In the genomic region with DNA sequence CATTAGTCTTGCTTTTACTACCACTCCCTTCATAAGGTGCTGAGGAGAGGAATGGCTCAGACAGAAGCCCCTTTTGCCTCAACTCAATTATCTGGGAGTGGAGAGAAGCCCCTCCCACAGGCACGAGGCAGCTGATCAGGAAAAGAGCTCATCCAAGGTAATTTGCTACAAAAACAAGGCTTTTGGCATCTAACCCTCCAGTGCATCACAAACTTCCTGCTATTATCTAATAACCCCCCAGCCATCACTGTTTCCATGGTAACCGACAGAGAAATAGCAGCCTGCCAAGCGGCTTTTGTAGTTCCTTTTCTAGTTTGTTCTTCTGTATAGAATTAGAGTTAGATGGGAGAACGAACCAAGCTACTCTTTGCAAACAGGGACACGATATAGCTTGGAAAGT, we compare ENCODE assay signal across 10 mouse cellular contexts. TPM values are rescaled to one million over a fixed set of nuclear protein-coding genes. Genes with fewer than 3 reads are reported as not detected.
DNase-seq lines count a peak whose midpoint lies in the region; ATAC-seq lines count a peak whose summit lies in the region.
"Had no signal": no experiment of that assay in that cellular context is flagged by ENCODE, and none has a peak within 500 bp of the region (broad histone marks: within the 10 kb centered on the region; RNA-seq: fewer than 3 reads in every experiment).

No protein-coding gene starts in this region.

- intact Hi-C loops in left cerebral cortex, postnatal 4 days (cut with DNase I) = no loop called here

- no peaks in the 10 kb centered on the region for H3K9me3 ChIP-seq in forebrain, embryonic 11.5 days (ENCODE audit: control insufficient read depth, low read length)
- H3K9me3 ChIP-seq in forebrain, embryonic 10.5 days = no peaks in the 10 kb centered on the region
- H3K9me3 ChIP-seq in midbrain, embryonic 12.5 days = no peaks in the 10 kb centered on the region
- no peaks in the 10 kb centered on the region for H3K9me3 ChIP-seq in midbrain, embryonic 11.5 days (ENCODE audit: control insufficient read depth, low read length)
- H3K9me3 ChIP-seq in heart, embryonic 16.5 days (replicated peaks; ENCODE audit: control insufficient read depth, low read length) = no peaks in the 10 kb centered on the region
- no peaks in the 10 kb centered on the region for H3K9me3 ChIP-seq in neural tube, embryonic 14.5 days (ENCODE audit: control insufficient read depth, low read length)
- H3K9me3 ChIP-seq: limb, embryonic 13.5 days had no signal

- DNase-seq in forebrain, embryonic 11.5 days (ENCODE audit: low spot score) = no peak
- DNase-seq in forebrain, embryonic 10.5 days (ENCODE audit: extremely low spot score, low spot score) = no peak
- DNase-seq in midbrain, embryonic 11.5 days (ENCODE audit: low spot score, missing footprints) = no peak
- DNase-seq in ovary, adult 18-20 months (ENCODE audit: low spot score) = no peak
- no peak for DNase-seq in left cerebral cortex, postnatal 4 days
- DNase-seq: gastrocnemius, postnatal 10 days had no signal

- H3K4me2 ChIP-seq in forebrain, embryonic 11.5 days (ENCODE audit: low read depth, low read length, severe bottlenecking) = no peak overlapping the region
- no peak overlapping the region for H3K4me2 ChIP-seq in midbrain, embryonic 12.5 days (replicated peaks)
- no peak overlapping the region for H3K4me2 ChIP-seq in midbrain, embryonic 11.5 days
- no peak overlapping the region for H3K4me2 ChIP-seq in heart, embryonic 16.5 days (ENCODE audit: low read depth, low read length)
- 0 out of 2 replicates have a peak overlapping the region, but pooled peaks have one; percentile 8 for H3K4me2 ChIP-seq in neural tube, embryonic 14.5 days (ENCODE audit: low read depth, low read length)
- H3K4me2 ChIP-seq: limb, embryonic 13.5 days had no signal

- no peak overlapping the region for H3K4me3 ChIP-seq in forebrain, embryonic 11.5 days (ENCODE audit: low read depth, low read length)
- H3K4me3 ChIP-seq in forebrain, embryonic 10.5 days = no peak overlapping the region
- H3K4me3 ChIP-seq in midbrain, embryonic 12.5 days = no peak overlapping the region
- no peak overlapping the region for H3K4me3 ChIP-seq in midbrain, embryonic 11.5 days (ENCODE audit: low read depth, low read length)
- no peak overlapping the region for H3K4me3 ChIP-seq in heart, embryonic 16.5 days (ENCODE audit: low read length)
- H3K4me3 ChIP-seq in neural tube, embryonic 14.5 days (ENCODE audit: low read depth, low read length) = no peak overlapping the region
- H3K4me3 ChIP-seq: limb, embryonic 13.5 days had no signal

- H3K4me1 ChIP-seq in forebrain, embryonic 11.5 days (replicated peaks; ENCODE audit: control insufficient read depth, insufficient read depth, low read length) = peaks cover 6% of the 10 kb centered on the region; the same call in 1 of the 2 replicates
- H3K4me1 ChIP-seq in forebrain, embryonic 10.5 days = peaks cover 17% of the 10 kb centered on the region
- peaks cover 12% of the 10 kb centered on the region for H3K4me1 ChIP-seq in midbrain, embryonic 12.5 days
- H3K4me1 ChIP-seq in midbrain, embryonic 11.5 days (ENCODE audit: control insufficient read depth, insufficient read depth, low read length) = no peaks in the 10 kb centered on the region
- H3K4me1 ChIP-seq in heart, embryonic 16.5 days (ENCODE audit: control insufficient read depth, insufficient read depth, low read length) = peaks cover 17% of the 10 kb centered on the region
- H3K4me1 ChIP-seq in neural tube, embryonic 14.5 days (ENCODE audit: control insufficient read depth, insufficient read depth, low read length) = peaks cover 9% of the 10 kb centered on the region
- H3K4me1 ChIP-seq: limb, embryonic 13.5 days had no signal

- WGBS in forebrain, embryonic 11.5 days = 46% methylated on average over 5 of the region's 5 CpGs
- 55% methylated on average over 5 of the region's 5 CpGs for WGBS in forebrain, embryonic 10.5 days
- 40% methylated on average over 5 of the region's 5 CpGs for WGBS in midbrain, embryonic 12.5 days
- 45% methylated on average over 5 of the region's 5 CpGs for WGBS in midbrain, embryonic 11.5 days
- 47% methylated on average over 5 of the region's 5 CpGs for WGBS in heart, embryonic 16.5 days
- WGBS in neural tube, embryonic 14.5 days = 16% methylated on average over 5 of the region's 5 CpGs

- H3K36me3 ChIP-seq in forebrain, embryonic 11.5 days (ENCODE audit: control insufficient read depth, insufficient read depth, low read length) = peaks cover 3% of the 10 kb centered on the region; the same call in 1 of the 2 replicates
- H3K36me3 ChIP-seq in forebrain, embryonic 10.5 days (replicated peaks) = peaks cover 98% of the 10 kb centered on the region
- H3K36me3 ChIP-seq in midbrain, embryonic 12.5 days = peaks cover 74% of the 10 kb centered on the region
- H3K36me3 ChIP-seq in midbrain, embryonic 11.5 days (ENCODE audit: control insufficient read depth, insufficient read depth, low read length) = peaks cover 10% of the 10 kb centered on the region; the same call in 1 of the 2 replicates
- peaks cover 40% of the 10 kb centered on the region for H3K36me3 ChIP-seq in heart, embryonic 16.5 days (ENCODE audit: control insufficient read depth, insufficient read depth)
- peaks cover 31% of the 10 kb centered on the region for H3K36me3 ChIP-seq in neural tube, embryonic 14.5 days (ENCODE audit: control insufficient read depth, insufficient read depth, low read length)

- H3K27me3 ChIP-seq in forebrain, embryonic 11.5 days (ENCODE audit: control insufficient read depth, insufficient read depth, low read length) = no peaks in the 10 kb centered on the region
- no peaks in the 10 kb centered on the region for H3K27me3 ChIP-seq in forebrain, embryonic 10.5 days (ENCODE audit: poor library complexity, severe bottlenecking)
- no peaks in the 10 kb centered on the region for H3K27me3 ChIP-seq in midbrain, embryonic 12.5 days
- H3K27me3 ChIP-seq in midbrain, embryonic 11.5 days (ENCODE audit: control insufficient read depth, insufficient read depth, low read length) = no peaks in the 10 kb centered on the region
- no peaks in the 10 kb centered on the region for H3K27me3 ChIP-seq in heart, embryonic 16.5 days (ENCODE audit: control insufficient read depth, insufficient read depth, low read length)
- no peaks in the 10 kb centered on the region for H3K27me3 ChIP-seq in neural tube, embryonic 14.5 days (ENCODE audit: control insufficient read depth, insufficient read depth, low read length)
- H3K27me3 ChIP-seq: limb, embryonic 13.5 days had no signal

- H3K9ac ChIP-seq in forebrain, embryonic 11.5 days (ENCODE audit: low read length) = no peak overlapping the region
- H3K9ac ChIP-seq in midbrain, embryonic 12.5 days (replicated peaks) = no peak overlapping the region
- no peak overlapping the region for H3K9ac ChIP-seq in midbrain, embryonic 11.5 days (ENCODE audit: low read length)
- no peak overlapping the region for H3K9ac ChIP-seq in heart, embryonic 16.5 days (ENCODE audit: low read length)
- no peak overlapping the region for H3K9ac ChIP-seq in neural tube, embryonic 14.5 days (replicated peaks; ENCODE audit: low read depth, low read length)
- H3K9ac ChIP-seq: limb, embryonic 13.5 days had no signal

- peak overlapping the region; percentile 6; the same call in 1 of the 2 replicates for H3K27ac ChIP-seq in forebrain, embryonic 11.5 days (ENCODE audit: low read depth, low read length)
- H3K27ac ChIP-seq in forebrain, embryonic 10.5 days = no peak overlapping the region
- 0 out of 2 replicates have a peak overlapping the region, but pooled peaks have one; percentile 8 for H3K27ac ChIP-seq in midbrain, embryonic 12.5 days (replicated peaks)
- no peak overlapping the region for H3K27ac ChIP-seq in midbrain, embryonic 11.5 days (ENCODE audit: low read depth, low read length)
- H3K27ac ChIP-seq in heart, embryonic 16.5 days (ENCODE audit: low read length) = peak overlapping the region; percentile 33
- peak overlapping the region; percentile 29 for H3K27ac ChIP-seq in neural tube, embryonic 14.5 days (ENCODE audit: low read depth, low read length)
- H3K27ac ChIP-seq: limb, embryonic 13.5 days had no signal

- ATAC-seq in forebrain, embryonic 11.5 days (replicated peaks; ENCODE audit: low FRiP score) = 0 out of 2 replicates have a peak, but pooled peaks have one; percentile 7
- no peak for ATAC-seq in midbrain, embryonic 12.5 days (ENCODE audit: low FRiP score, low read depth)
- ATAC-seq in midbrain, embryonic 11.5 days (ENCODE audit: low FRiP score) = no peak
- ATAC-seq in heart, embryonic 16.5 days (replicated peaks; ENCODE audit: extremely low read depth, insufficient read depth, low FRiP score) = peak; percentile 61
- ATAC-seq in neural tube, embryonic 14.5 days (ENCODE audit: low read depth) = peak; percentile 70

RNA-seq across cellular contexts. Expression of a gene that starts 3.9 kb away (rescaled TPM):
- not detected in 2 replicates for polyA plus RNA-seq in forebrain, embryonic 11.5 days (2014; fragmentation: Nextera tagmentation; extraction: Ambion mirVana)
- not detected in 2 replicates for polyA plus RNA-seq in forebrain, embryonic 10.5 days (2016; fragmentation: Nextera tagmentation; extraction: Ambion mirVana)
- polyA plus RNA-seq in midbrain, embryonic 12.5 days (2016; fragmentation: Nextera tagmentation; extraction: Ambion mirVana) = not detected in 2 replicates
- not detected in 2 replicates for polyA plus RNA-seq in midbrain, embryonic 11.5 days (2014; fragmentation: Nextera tagmentation; extraction: Ambion mirVana)
- not detected in 2 replicates for polyA plus RNA-seq in heart, embryonic 16.5 days (2015; fragmentation: Nextera tagmentation; extraction: Ambion mirVana)
- not detected in 2 replicates for polyA plus RNA-seq in neural tube, embryonic 14.5 days (2014; fragmentation: Nextera tagmentation; extraction: Ambion mirVana)
- not detected for total RNA-seq in left cerebral cortex, postnatal 4 days (2021)
- polyA plus RNA-seq: limb, embryonic 13.5 days had no signal

RNA-seq across cellular contexts. Expression of a gene that starts 18.3 kb away (rescaled TPM):
- 51.4 and 51.9 TPM in 2 replicates for polyA plus RNA-seq in forebrain, embryonic 11.5 days (2014; fragmentation: Nextera tagmentation; extraction: Ambion mirVana)
- polyA plus RNA-seq in forebrain, embryonic 10.5 days (2016; fragmentation: Nextera tagmentation; extraction: Ambion mirVana) = 48.8 and 49.5 TPM in 2 replicates
- polyA plus RNA-seq in midbrain, embryonic 12.5 days (2016; fragmentation: Nextera tagmentation; extraction: Ambion mirVana) = 50.1 and 55.8 TPM in 2 replicates
- polyA plus RNA-seq in midbrain, embryonic 11.5 days (2014; fragmentation: Nextera tagmentation; extraction: Ambion mirVana) = 50.8 and 51.3 TPM in 2 replicates
- polyA plus RNA-seq in heart, embryonic 16.5 days (2015; fragmentation: Nextera tagmentation; extraction: Ambion mirVana) = 64.8 and 71.5 TPM in 2 replicates
- 51.4 and 57.5 TPM in 2 replicates for polyA plus RNA-seq in neural tube, embryonic 14.5 days (2014; fragmentation: Nextera tagmentation; extraction: Ambion mirVana)
- total RNA-seq in left cerebral cortex, postnatal 4 days (2021) = 10 to 100 TPM; 33.7 to 43.3 TPM

RNA-seq across cellular contexts. Expression of a gene that starts 35.3 kb away (rescaled TPM):
- polyA plus RNA-seq in forebrain, embryonic 11.5 days (2014; fragmentation: Nextera tagmentation; extraction: Ambion mirVana) = 8.5 and 11.2 TPM in 2 replicates
- polyA plus RNA-seq in forebrain, embryonic 10.5 days (2016; fragmentation: Nextera tagmentation; extraction: Ambion mirVana) = 1.5 and 1.6 TPM in 2 replicates
- polyA plus RNA-seq in midbrain, embryonic 12.5 days (2016; fragmentation: Nextera tagmentation; extraction: Ambion mirVana) = 4.2 and 5.2 TPM in 2 replicates
- 1.7 and 1.9 TPM in 2 replicates for polyA plus RNA-seq in midbrain, embryonic 11.5 days (2014; fragmentation: Nextera tagmentation; extraction: Ambion mirVana)
- polyA plus RNA-seq in heart, embryonic 16.5 days (2015; fragmentation: Nextera tagmentation; extraction: Ambion mirVana) = 7.1 and 9.0 TPM in 2 replicates
- polyA plus RNA-seq in neural tube, embryonic 14.5 days (2014; fragmentation: Nextera tagmentation; extraction: Ambion mirVana) = 12.3 and 12.8 TPM in 2 replicates
- total RNA-seq in left cerebral cortex, postnatal 4 days (2021) = 10 to 100 TPM; 44.3 to 45.6 TPM

Comparison
In these comparisons a context has a peak if more than half of its experiments do, and no peak if none do; other contexts are left out.
1. H3K27ac ChIP-seq: peak in forebrain, embryonic 11.5 days (single experiment), midbrain, embryonic 12.5 days (single experiment), heart, embryonic 16.5 days (single experiment) and neural tube, embryonic 14.5 days (single experiment); none in forebrain, embryonic 10.5 days (single experiment) and midbrain, embryonic 11.5 days (single experiment).
2. ATAC-seq: peak in forebrain, embryonic 11.5 days (single experiment), heart, embryonic 16.5 days (single experiment) and neural tube, embryonic 14.5 days (single experiment); none in midbrain, embryonic 12.5 days (single experiment) and midbrain, embryonic 11.5 days (single experiment).